Mouse (Mus musculus): ENCODE data around the gene Gga1. TPM values are rescaled to one million over a fixed set of nuclear protein-coding genes. Genes with fewer than 3 reads are reported as not detected.

Gene Gga1
- polyA plus RNA-seq, 1 experiment: 13.3 TPM

DNA sequence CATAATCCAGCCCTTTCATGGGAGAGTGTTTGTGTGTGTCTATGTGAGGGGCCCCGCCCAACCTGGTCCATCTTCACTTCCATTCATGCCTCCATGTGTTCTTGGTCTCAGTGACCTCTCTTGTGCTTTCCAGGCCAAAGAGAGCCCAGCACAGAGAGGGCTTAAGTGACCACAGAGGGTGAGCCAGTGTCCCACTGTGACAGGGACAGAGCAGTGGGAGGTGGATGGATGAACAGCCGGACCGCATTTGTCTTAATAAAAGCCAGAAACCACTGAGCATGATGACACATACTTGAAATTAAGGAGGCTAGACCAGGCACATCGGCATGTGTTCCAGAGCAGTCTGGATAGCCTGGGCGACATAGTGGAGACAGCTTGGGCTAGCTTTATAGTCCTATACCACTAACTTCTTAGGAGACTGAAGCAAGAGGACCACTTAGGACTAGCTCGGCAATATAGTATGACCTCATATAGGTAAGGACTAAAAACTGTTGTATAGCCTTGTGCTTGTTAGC lies 53.3 kb downstream of the Gga1 start:
- peaks cover 82% of the 10 kb centered on the region for H3K4me1 ChIP-seq (ENCODE audit: control insufficient read depth)
- peaks cover 22% of the 10 kb centered on the region for H3K36me3 ChIP-seq (ENCODE audit: control insufficient read depth)
- no peak for TF ChIP-seq TAL1 (IDR thresholded peaks at IDR 0.05; ENCODE audit: low read length)
- no peak for TF ChIP-seq GATA1 (IDR thresholded peaks at IDR 0.05; ENCODE audit: low read length)
- no peak overlapping the region for H3K4me3 ChIP-seq (replicated peaks)
- H3K9me3 ChIP-seq (ENCODE audit: control insufficient read depth, low read length): no peaks in the 10 kb centered on the region
- H3K27me3 ChIP-seq (ENCODE audit: control insufficient read depth): no peaks in the 10 kb centered on the region

DNA sequence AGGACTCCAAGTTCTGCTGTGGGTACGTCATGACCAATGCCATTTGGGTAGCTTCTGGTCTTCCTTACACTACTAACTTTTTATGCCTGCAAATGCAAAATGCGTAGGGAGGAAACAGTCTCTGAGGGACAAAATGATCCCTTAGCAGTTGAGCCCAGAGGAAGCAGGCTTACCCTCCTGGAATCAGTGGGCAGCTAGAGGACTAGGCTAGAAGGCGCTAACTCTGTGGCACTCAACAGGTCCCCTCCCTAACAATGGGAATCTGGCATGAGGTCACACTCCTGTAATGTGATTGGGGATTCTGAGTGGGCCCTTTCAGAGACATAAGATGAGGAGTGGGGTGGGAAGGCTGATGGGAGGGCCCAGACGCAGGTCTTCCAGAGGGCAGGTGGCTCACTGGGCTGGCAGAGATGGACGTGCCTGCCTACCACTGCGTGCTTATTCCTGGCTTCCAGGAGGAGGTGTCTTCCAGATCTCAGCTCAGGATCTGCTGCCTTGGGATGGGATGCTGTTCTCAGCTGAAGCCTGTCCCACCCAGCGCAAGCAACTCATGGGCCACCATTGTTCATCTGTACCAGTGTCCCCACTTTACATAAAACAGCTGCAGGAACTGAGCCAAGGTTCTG lies 53.9 kb downstream of the Gga1 start:
- no peaks in the 10 kb centered on the region for H3K9me3 ChIP-seq (ENCODE audit: control insufficient read depth, low read length)
- no peak for TF ChIP-seq TAL1 (IDR thresholded peaks at IDR 0.05; ENCODE audit: low read length)
- no peak for TF ChIP-seq GATA1 (IDR thresholded peaks at IDR 0.05; ENCODE audit: low read length)
- no peak overlapping the region for H3K4me3 ChIP-seq (replicated peaks)
- no peaks in the 10 kb centered on the region for H3K27me3 ChIP-seq (ENCODE audit: control insufficient read depth)
- peaks cover 21% of the 10 kb centered on the region for H3K36me3 ChIP-seq (ENCODE audit: control insufficient read depth)
- peaks cover 82% of the 10 kb centered on the region for H3K4me1 ChIP-seq (ENCODE audit: control insufficient read depth)

DNA sequence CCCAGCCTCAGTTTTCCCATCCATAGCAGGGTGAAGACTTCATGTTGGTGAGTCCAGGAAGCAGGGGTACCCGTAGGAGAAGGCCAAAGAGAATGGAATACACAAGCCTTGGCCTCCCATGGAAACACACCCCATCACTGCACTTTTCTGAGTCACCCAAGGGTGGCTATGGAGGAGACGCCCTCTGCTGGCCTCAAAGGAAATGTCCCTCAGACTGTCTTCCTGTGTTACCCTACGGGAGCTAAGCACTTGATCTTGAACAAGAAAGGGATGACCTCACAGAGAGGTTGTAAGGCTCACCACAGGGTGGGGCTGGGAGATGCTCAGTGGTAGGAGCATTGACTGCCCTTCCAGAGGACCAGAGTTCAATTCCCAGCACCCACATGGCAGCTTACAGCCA lies 54.6 kb downstream of the Gga1 start:
- Histone ChIP-seq H3K36me3 (ENCODE audit: control insufficient read depth) (peaks cover 23% of the 10 kb centered on the region), H3K27me3 (ENCODE audit: control insufficient read depth) (no peaks in the 10 kb centered on the region), H3K4me1 (ENCODE audit: control insufficient read depth) (peaks cover 82% of the 10 kb centered on the region), H3K4me3 (replicated peaks) (no peak overlapping the region), H3K9me3 (ENCODE audit: control insufficient read depth, low read length) (no peaks in the 10 kb centered on the region)
- TF ChIP-seq TAL1 (IDR thresholded peaks at IDR 0.05; ENCODE audit: low read length) (no peak), GATA1 (IDR thresholded peaks at IDR 0.05; ENCODE audit: low read length) (no peak)

DNA sequence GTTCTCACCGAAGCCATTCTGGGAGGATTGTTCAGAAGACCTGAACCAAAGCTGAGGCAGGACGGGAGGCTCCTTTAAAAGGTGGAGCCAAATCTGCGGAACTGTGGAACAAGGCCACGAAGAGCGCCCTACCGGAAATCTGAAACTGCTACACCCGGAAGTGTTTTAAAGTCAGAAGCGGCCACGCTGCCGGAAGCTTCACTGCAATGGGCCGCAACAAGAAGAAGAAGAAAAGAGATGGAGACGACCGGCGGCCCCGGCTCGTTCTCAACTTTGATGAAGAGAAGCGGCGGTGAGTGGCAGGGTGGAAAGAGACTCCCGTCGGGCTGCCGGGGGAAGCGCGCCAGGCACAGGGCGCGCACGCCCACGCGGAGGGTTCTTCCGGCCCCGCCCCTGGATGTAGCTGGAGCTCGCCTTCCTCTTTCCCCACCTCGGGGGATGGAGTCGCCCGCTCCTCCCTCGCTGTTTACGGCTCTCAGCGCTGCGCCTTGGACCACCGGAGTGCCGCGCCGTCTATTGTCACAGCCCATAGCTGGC lies 57.9 kb downstream of the Gga1 start, which contains the start of gene Nol12:
Gene Nol12, plus strand, starts transcription at position 150 of the 537 bp plus-strand sequence.
- peaks cover 48% of the 10 kb centered on the region for H3K36me3 ChIP-seq (ENCODE audit: control insufficient read depth)
- no peaks in the 10 kb centered on the region for H3K9me3 ChIP-seq (ENCODE audit: control insufficient read depth, low read length)
- H3K4me1 ChIP-seq (ENCODE audit: control insufficient read depth): peaks cover 65% of the 10 kb centered on the region
- TF ChIP-seq TAL1 (IDR thresholded peaks at IDR 0.05; ENCODE audit: low read length) (no peak), GATA1 (IDR thresholded peaks at IDR 0.05; ENCODE audit: low read length) (no peak)
- H3K4me3 ChIP-seq (replicated peaks): peak within 1 kb of the TSS; percentile 76
- H3K27me3 ChIP-seq (ENCODE audit: control insufficient read depth): no peaks in the 10 kb centered on the region

DNA sequence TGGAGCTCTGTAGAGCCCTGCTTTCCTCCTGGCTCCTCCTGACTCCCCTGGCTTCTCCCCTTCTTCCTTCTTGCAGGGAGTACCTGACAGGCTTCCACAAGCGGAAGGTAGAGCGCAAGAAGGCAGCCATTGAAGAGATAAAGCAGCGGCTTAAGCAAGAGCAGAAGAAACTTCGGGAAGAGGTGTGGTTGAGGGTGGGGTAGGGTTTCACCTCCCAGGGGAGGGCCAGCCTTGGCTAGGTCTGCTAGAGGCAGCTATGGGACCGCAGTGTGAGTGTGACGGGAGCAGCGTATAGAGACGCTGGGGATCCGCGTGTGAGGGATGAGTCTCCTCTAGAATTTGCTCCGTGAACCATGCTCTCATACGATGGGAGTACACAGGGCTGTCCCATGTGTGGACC lies 59.4 kb downstream of the Gga1 start:
- Histone ChIP-seq H3K9me3 (ENCODE audit: control insufficient read depth, low read length) (no peaks in the 10 kb centered on the region), H3K36me3 (ENCODE audit: control insufficient read depth) (peaks cover 50% of the 10 kb centered on the region), H3K4me1 (ENCODE audit: control insufficient read depth) (peaks cover 51% of the 10 kb centered on the region), H3K27me3 (ENCODE audit: control insufficient read depth) (no peaks in the 10 kb centered on the region), H3K4me3 (replicated peaks) (peak overlapping the region; percentile 76)
- TF ChIP-seq TAL1 (IDR thresholded peaks at IDR 0.05; ENCODE audit: low read length): no peak
- TF ChIP-seq GATA1 (IDR thresholded peaks at IDR 0.05; ENCODE audit: low read length): no peak

DNA sequence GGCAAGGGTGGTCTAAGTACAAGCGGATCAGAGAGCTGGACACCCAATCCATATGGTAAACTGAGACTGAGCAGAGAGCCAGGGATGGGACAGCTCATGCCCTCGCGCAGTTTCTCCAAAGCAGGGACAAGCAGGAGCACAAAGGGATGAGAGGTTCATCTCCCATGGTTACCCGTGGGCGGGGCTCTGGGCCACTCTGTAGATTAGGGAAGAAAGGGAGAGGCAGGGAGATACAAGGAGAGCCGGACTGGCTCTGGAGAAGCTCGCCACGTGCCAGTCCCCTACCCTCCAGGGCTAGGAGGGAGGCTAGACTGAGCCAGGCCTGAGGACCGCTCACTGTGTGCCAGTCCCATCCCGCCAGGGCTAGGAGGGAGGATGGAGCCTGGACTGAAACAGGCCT lies 60.3 kb downstream of the Gga1 start:
- Histone ChIP-seq H3K27me3 (ENCODE audit: control insufficient read depth) (no peaks in the 10 kb centered on the region), H3K36me3 (ENCODE audit: control insufficient read depth) (peaks cover 57% of the 10 kb centered on the region), H3K9me3 (ENCODE audit: control insufficient read depth, low read length) (no peaks in the 10 kb centered on the region), H3K4me1 (ENCODE audit: control insufficient read depth) (peaks cover 46% of the 10 kb centered on the region), H3K4me3 (replicated peaks) (no peak overlapping the region)
- TF ChIP-seq GATA1 (IDR thresholded peaks at IDR 0.05; ENCODE audit: low read length): no peak
- no peak for TF ChIP-seq TAL1 (IDR thresholded peaks at IDR 0.05; ENCODE audit: low read length)

DNA sequence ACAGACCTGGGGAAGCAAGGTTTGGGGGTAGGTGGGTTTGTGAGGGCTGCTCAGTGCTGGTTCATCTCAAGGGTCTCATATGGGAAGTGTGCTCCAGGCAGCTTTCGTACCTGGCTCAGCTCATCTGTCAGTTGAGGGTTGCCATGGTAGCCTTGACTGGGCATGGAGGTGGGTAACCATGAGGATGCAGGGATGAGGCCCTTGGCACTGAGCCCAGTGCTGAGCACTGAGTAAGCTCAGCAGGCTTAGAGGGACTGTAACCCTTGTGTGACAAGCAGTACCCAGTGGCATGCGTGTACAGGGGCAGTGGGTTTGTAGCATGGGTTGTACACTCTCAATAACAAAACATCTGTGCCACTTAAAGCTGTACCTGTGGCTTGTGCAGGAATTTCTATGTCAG lies 61.0 kb downstream of the Gga1 start:
- H3K27me3 ChIP-seq (ENCODE audit: control insufficient read depth): no peaks in the 10 kb centered on the region
- no peak overlapping the region for H3K4me3 ChIP-seq (replicated peaks)
- H3K9me3 ChIP-seq (ENCODE audit: control insufficient read depth, low read length): no peaks in the 10 kb centered on the region
- TF ChIP-seq TAL1 (IDR thresholded peaks at IDR 0.05; ENCODE audit: low read length): no peak
- no peak for TF ChIP-seq GATA1 (IDR thresholded peaks at IDR 0.05; ENCODE audit: low read length)
- H3K4me1 ChIP-seq (ENCODE audit: control insufficient read depth): peaks cover 46% of the 10 kb centered on the region
- peaks cover 57% of the 10 kb centered on the region for H3K36me3 ChIP-seq (ENCODE audit: control insufficient read depth)

DNA sequence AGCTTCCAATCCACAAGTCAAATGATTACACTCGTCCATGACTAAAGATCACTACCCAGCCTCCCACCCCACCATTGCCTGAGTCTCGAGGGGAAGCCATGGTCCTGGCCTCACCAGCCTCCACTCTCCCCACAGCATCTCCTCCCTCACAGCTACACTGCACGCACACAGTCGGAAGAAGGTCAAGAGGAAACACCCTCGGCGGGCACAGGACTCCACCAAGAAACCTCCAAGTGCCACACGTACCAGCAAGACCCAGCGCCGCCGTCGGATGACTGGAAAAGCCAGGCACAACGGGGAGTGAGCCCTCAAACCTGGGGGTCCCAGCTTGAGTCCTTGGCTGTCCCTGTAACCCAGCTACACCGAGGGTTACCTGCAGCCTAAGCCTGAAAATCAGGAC lies 63.3 kb downstream of the Gga1 start:
- TF ChIP-seq TAL1 (IDR thresholded peaks at IDR 0.05; ENCODE audit: low read length): no peak
- no peak for TF ChIP-seq GATA1 (IDR thresholded peaks at IDR 0.05; ENCODE audit: low read length)
- H3K4me3 ChIP-seq (replicated peaks): no peak overlapping the region
- H3K4me1 ChIP-seq (ENCODE audit: control insufficient read depth): peaks cover 35% of the 10 kb centered on the region
- H3K36me3 ChIP-seq (ENCODE audit: control insufficient read depth): peaks cover 57% of the 10 kb centered on the region
- no peaks in the 10 kb centered on the region for H3K9me3 ChIP-seq (ENCODE audit: control insufficient read depth, low read length)
- no peaks in the 10 kb centered on the region for H3K27me3 ChIP-seq (ENCODE audit: control insufficient read depth)

DNA sequence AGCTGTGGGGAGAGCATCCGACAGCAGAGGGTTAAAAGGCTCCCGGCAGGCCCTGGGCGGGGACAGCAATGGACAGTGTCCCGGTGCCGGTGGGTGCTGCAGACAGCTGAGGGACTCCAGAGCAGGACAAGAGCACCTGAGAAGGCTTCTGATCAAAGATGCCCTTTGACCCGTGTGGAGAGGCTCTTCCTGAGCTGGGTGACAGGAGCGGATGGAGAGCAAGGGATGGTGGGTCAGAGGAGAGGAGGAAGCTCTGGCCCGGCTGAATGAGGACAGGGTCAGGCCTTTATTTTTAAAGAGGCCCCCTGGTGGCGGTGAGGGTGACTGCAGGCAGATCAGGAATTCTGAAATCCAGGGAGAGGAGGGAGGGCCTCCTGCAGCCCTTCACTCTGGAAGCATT lies 65.7 kb downstream of the Gga1 start:
- peaks cover 43% of the 10 kb centered on the region for H3K36me3 ChIP-seq (ENCODE audit: control insufficient read depth)
- no peak overlapping the region for H3K4me3 ChIP-seq (replicated peaks)
- H3K4me1 ChIP-seq (ENCODE audit: control insufficient read depth): peaks cover 33% of the 10 kb centered on the region
- TF ChIP-seq TAL1 (IDR thresholded peaks at IDR 0.05; ENCODE audit: low read length) (no peak), GATA1 (IDR thresholded peaks at IDR 0.05; ENCODE audit: low read length) (no peak)
- H3K27me3 ChIP-seq (ENCODE audit: control insufficient read depth): peaks cover 9% of the 10 kb centered on the region
- H3K9me3 ChIP-seq (ENCODE audit: control insufficient read depth, low read length): no peaks in the 10 kb centered on the region

Other genes starting within 250 kb of the Gga1 start
- 0.01 TPM in 1 of 2 replicates, not detected in the other for gene Elfn2, start 158.4 kb upstream of the Gga1 start, polyA plus RNA-seq (2012)
- 0.10 and 0.13 TPM in 2 replicates for gene Mfng, start 103.7 kb upstream of the Gga1 start, polyA plus RNA-seq (2012)
- gene Card10, start 74.1 kb upstream of the Gga1 start, polyA plus RNA-seq (2012): 0.01 and 0.02 TPM in 2 replicates
- gene Cdc42ep1, start 34.6 kb upstream of the Gga1 start, polyA plus RNA-seq (2012): 0.04 and 0.05 TPM in 2 replicates
- gene Lgals2, start 21.7 kb upstream of the Gga1 start, polyA plus RNA-seq (2012): not detected in 2 replicates
- 0.04 TPM in 1 of 2 replicates, not detected in the other for gene Gm49510, start 22.5 kb downstream of the Gga1 start, polyA plus RNA-seq (2012)
- 13.6 and 16.2 TPM in 2 replicates for gene Sh3bp1, start 22.6 kb downstream of the Gga1 start, polyA plus RNA-seq (2012)
- gene Pdxp, start 36.7 kb downstream of the Gga1 start, polyA plus RNA-seq (2012): 2.1 and 3.0 TPM in 2 replicates
- gene Lgals1, start 49.5 kb downstream of the Gga1 start, polyA plus RNA-seq (2012): 121 and 168 TPM in 2 replicates
- gene Nol12, start 57.7 kb downstream of the Gga1 start, polyA plus RNA-seq (2012): 3.9 and 5.4 TPM in 2 replicates
- gene Triobp, start 70.5 kb downstream of the Gga1 start, polyA plus RNA-seq (2012): 19.1 and 20.3 TPM in 2 replicates
- gene H1f0, start 151.3 kb downstream of the Gga1 start, polyA plus RNA-seq (2012): 15.5 and 19.5 TPM in 2 replicates
- 0.06 TPM in 1 of 2 replicates, not detected in the other for gene Galr3, start 164.7 kb downstream of the Gga1 start, polyA plus RNA-seq (2012)
- gene Ankrd54, start 185.7 kb downstream of the Gga1 start, polyA plus RNA-seq (2012): 13.6 and 25.2 TPM in 2 replicates
- 1.8 and 3.6 TPM in 2 replicates for gene Eif3l, start 198.0 kb downstream of the Gga1 start, polyA plus RNA-seq (2012)
- gene Micall1, start 231.7 kb downstream of the Gga1 start, polyA plus RNA-seq (2012): 0.05 and 0.09 TPM in 2 replicates